In genomic region chr2:109484306-109484705, GRCm38 (mm10) we compare ENCODE assay signal across 24 mouse cellular contexts.
DNase-seq lines count a peak whose midpoint lies in the region; ATAC-seq and TF ChIP-seq lines count a peak whose summit lies in the region.
"Had no signal": no experiment of that assay in that cellular context is flagged by ENCODE, and none has a peak within 500 bp of the region (broad histone marks: within the 10 kb centered on the region; RNA-seq: fewer than 3 reads in every experiment).

No protein-coding gene starts in this region.

- WGBS in hindbrain, embryonic 14.5 days: 66% methylated on average over 1 of the region's 1 CpGs
- 74% methylated on average over 1 of the region's 1 CpGs for WGBS in hindbrain, embryonic 11.5 days
- WGBS in kidney, embryonic 15.5 days: 21% methylated on average over 1 of the region's 1 CpGs
- WGBS in kidney, postnatal 0 days: 25% methylated on average over 1 of the region's 1 CpGs

- H3K4me1 ChIP-seq in hindbrain, embryonic 14.5 days (replicated peaks; ENCODE audit: control insufficient read depth, insufficient read depth, low read length): no peaks in the 10 kb centered on the region
- H3K4me1 ChIP-seq in hindbrain, embryonic 11.5 days (replicated peaks; ENCODE audit: control insufficient read depth, insufficient read depth, low read length): no peaks in the 10 kb centered on the region
- no peaks in the 10 kb centered on the region for H3K4me1 ChIP-seq in kidney, embryonic 15.5 days
- no peaks in the 10 kb centered on the region for H3K4me1 ChIP-seq in kidney, postnatal 0 days (replicated peaks; ENCODE audit: insufficient read depth, low read length)
- H3K4me1 ChIP-seq: embryonic facial prominence, embryonic 10.5 days; embryonic facial prominence, embryonic 12.5 days; forebrain, embryonic 13.5 days; forebrain, embryonic 15.5 days had no signal

- H3K36me3 ChIP-seq in hindbrain, embryonic 14.5 days (replicated peaks; ENCODE audit: control insufficient read depth, insufficient read depth): no peaks in the 10 kb centered on the region
- H3K36me3 ChIP-seq in hindbrain, embryonic 11.5 days (ENCODE audit: control insufficient read depth, insufficient read depth, low read length): no peaks in the 10 kb centered on the region
- no peaks in the 10 kb centered on the region for H3K36me3 ChIP-seq in kidney, embryonic 15.5 days
- no peaks in the 10 kb centered on the region for H3K36me3 ChIP-seq in kidney, postnatal 0 days (ENCODE audit: insufficient read depth, low read length)
- H3K36me3 ChIP-seq: embryonic facial prominence, embryonic 10.5 days; embryonic facial prominence, embryonic 12.5 days; forebrain, embryonic 15.5 days; G1E had no signal

- H3K9ac ChIP-seq in hindbrain, embryonic 14.5 days: no peak overlapping the region
- H3K9ac ChIP-seq in hindbrain, embryonic 11.5 days (ENCODE audit: low read depth, low read length): no peak overlapping the region
- H3K9ac ChIP-seq in kidney, embryonic 15.5 days: no peak overlapping the region
- no peak overlapping the region for H3K9ac ChIP-seq in kidney, postnatal 0 days (ENCODE audit: low read depth, low read length)
- H3K9ac ChIP-seq: embryonic facial prominence, embryonic 12.5 days; forebrain, embryonic 13.5 days; forebrain, embryonic 15.5 days had no signal

- H3K9me3 ChIP-seq in hindbrain, embryonic 14.5 days (ENCODE audit: control insufficient read depth, low read length): no peaks in the 10 kb centered on the region
- H3K9me3 ChIP-seq in hindbrain, embryonic 11.5 days (ENCODE audit: control insufficient read depth, low read length): no peaks in the 10 kb centered on the region
- H3K9me3 ChIP-seq in kidney, embryonic 15.5 days (replicated peaks): no peaks in the 10 kb centered on the region
- no peaks in the 10 kb centered on the region for H3K9me3 ChIP-seq in kidney, postnatal 0 days (replicated peaks; ENCODE audit: low read length)
- H3K9me3 ChIP-seq: embryonic facial prominence, embryonic 10.5 days; embryonic facial prominence, embryonic 12.5 days; forebrain, embryonic 13.5 days; forebrain, embryonic 15.5 days; G1E had no signal

- no peak for DNase-seq in hindbrain, embryonic 14.5 days (ENCODE audit: low spot score)
- no peak for DNase-seq in hindbrain, embryonic 11.5 days (ENCODE audit: low spot score)
- no peak for DNase-seq in kidney, postnatal 10 days
- peak; percentile 18 for DNase-seq in kidney, postnatal 0 days (ENCODE audit: low spot score)
- no peak for DNase-seq in kidney, postnatal 14 days
- DNase-seq: adrenal gland, adult 8-10 months; adrenal gland, postnatal 14 days; adrenal gland, postnatal 36 days; B cell, adult 2 months; cerebellum, adult 11-12 months; cerebellum, adult 2 months; cerebellum, adult 9-10 months; cerebellum, postnatal 10 days; cerebellum, postnatal 25 days had no signal

- no peak overlapping the region for H3K27ac ChIP-seq in hindbrain, embryonic 14.5 days
- H3K27ac ChIP-seq in hindbrain, embryonic 11.5 days (ENCODE audit: low read depth, low read length): no peak overlapping the region
- no peak overlapping the region for H3K27ac ChIP-seq in kidney, embryonic 15.5 days
- H3K27ac ChIP-seq in kidney, postnatal 0 days: no peak overlapping the region
- H3K27ac ChIP-seq: embryonic facial prominence, embryonic 10.5 days; embryonic facial prominence, embryonic 12.5 days; forebrain, embryonic 13.5 days; forebrain, embryonic 15.5 days had no signal

- no peak overlapping the region for H3K4me3 ChIP-seq in hindbrain, embryonic 14.5 days (replicated peaks; ENCODE audit: low read length)
- H3K4me3 ChIP-seq in hindbrain, embryonic 11.5 days (ENCODE audit: low read depth, low read length): no peak overlapping the region
- H3K4me3 ChIP-seq in kidney, embryonic 15.5 days (replicated peaks): no peak overlapping the region
- no peak overlapping the region for H3K4me3 ChIP-seq in kidney, postnatal 0 days (replicated peaks; ENCODE audit: low read depth, low read length)
- H3K4me3 ChIP-seq: embryonic facial prominence, embryonic 10.5 days; embryonic facial prominence, embryonic 12.5 days; forebrain, embryonic 13.5 days; forebrain, embryonic 15.5 days had no signal

- H3K27me3 ChIP-seq in hindbrain, embryonic 14.5 days (ENCODE audit: control insufficient read depth, insufficient read depth, low read length): no peaks in the 10 kb centered on the region
- no peaks in the 10 kb centered on the region for H3K27me3 ChIP-seq in hindbrain, embryonic 11.5 days (ENCODE audit: control insufficient read depth, insufficient read depth, low read length)
- no peaks in the 10 kb centered on the region for H3K27me3 ChIP-seq in kidney, embryonic 15.5 days
- no peaks in the 10 kb centered on the region for H3K27me3 ChIP-seq in kidney, postnatal 0 days (ENCODE audit: insufficient read depth, low read length)
- H3K27me3 ChIP-seq: CH12.LX; embryonic facial prominence, embryonic 12.5 days; forebrain, embryonic 13.5 days; forebrain, embryonic 15.5 days; Patski had no signal

- no peak overlapping the region for H3K4me2 ChIP-seq in hindbrain, embryonic 14.5 days (replicated peaks)
- H3K4me2 ChIP-seq in hindbrain, embryonic 11.5 days (replicated peaks; ENCODE audit: low read depth, low read length): no peak overlapping the region
- no peak overlapping the region for H3K4me2 ChIP-seq in kidney, embryonic 15.5 days
- H3K4me2 ChIP-seq in kidney, postnatal 0 days (ENCODE audit: low read length): no peak overlapping the region
- H3K4me2 ChIP-seq: embryonic facial prominence, embryonic 12.5 days; forebrain, embryonic 13.5 days; forebrain, embryonic 15.5 days had no signal

- 0 out of 2 replicates have a peak, but pooled peaks have one; percentile 34 for ATAC-seq in hindbrain, embryonic 14.5 days (ENCODE audit: low FRiP score)
- ATAC-seq in hindbrain, embryonic 11.5 days (ENCODE audit: low FRiP score): no peak
- peak; percentile 49; the same call in 1 of the 2 replicates for ATAC-seq in kidney, embryonic 15.5 days (replicated peaks; ENCODE audit: low FRiP score)
- no peak for ATAC-seq in kidney, postnatal 0 days (replicated peaks; ENCODE audit: low FRiP score, low read depth)
- ATAC-seq: activated CD4-positive, CD25-positive, alpha-beta regulatory T cell, adult 4 months; CD4-positive, CD25-positive, alpha-beta regulatory T cell, adult 4 months; forebrain, embryonic 13.5 days; forebrain, embryonic 15.5 days; Patski had no signal

- no peak for TF ChIP-seq CTCF in kidney, postnatal 0 days (IDR thresholded peaks at IDR 0.05; ENCODE audit: low read depth)

Comparison
In these comparisons a context has a peak if more than half of its experiments do, and no peak if none do; other contexts are left out.
1. ATAC-seq: peak in hindbrain, embryonic 14.5 days (single experiment) and kidney, embryonic 15.5 days (single experiment); none in hindbrain, embryonic 11.5 days (single experiment) and kidney, postnatal 0 days (single experiment).